Mouse (Mus musculus): Measurements from ENCODE around the gene Hltf. TPM values are rescaled to one million over a fixed set of nuclear protein-coding genes. Genes with fewer than 3 reads are reported as not detected.

Gene Hltf
- polyA plus RNA-seq, 1 experiment from 2014 or later: 21.8 TPM

DNA sequence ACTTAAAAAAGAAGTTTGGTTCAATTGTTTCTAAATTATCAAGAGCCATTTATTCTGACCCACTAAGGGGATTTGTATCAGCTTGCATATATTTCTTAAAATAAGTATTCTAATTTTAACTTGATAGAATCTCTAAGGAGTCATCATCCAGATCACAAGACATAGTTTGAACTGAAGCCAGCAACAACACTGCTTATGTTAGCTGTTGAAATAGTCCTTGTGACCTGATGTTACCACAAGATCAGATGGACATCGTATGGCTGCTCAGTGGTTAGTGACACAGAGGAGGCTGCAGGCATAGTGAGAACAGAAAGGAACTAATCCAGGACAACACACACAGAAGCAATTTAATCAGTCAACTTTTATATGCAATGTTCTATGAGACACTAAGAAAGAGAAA lies 75.1 kb downstream of the Hltf start:
- Histone ChIP-seq H3K4me3 (ENCODE audit: low read depth, low read length) (no peak overlapping the region), H3K9ac (ENCODE audit: low read depth, low read length) (no peak overlapping the region), H3K36me3 (ENCODE audit: control insufficient read depth, insufficient read depth, low read length) (peaks cover 31% of the 10 kb centered on the region), H3K27ac (ENCODE audit: low read depth, low read length) (peak overlapping the region; percentile 22; the same call in 1 of the 2 replicates), H3K4me1 (ENCODE audit: control insufficient read depth, insufficient read depth, low read length) (peaks cover 49% of the 10 kb centered on the region), H3K27me3 (ENCODE audit: control insufficient read depth, insufficient read depth, low read length) (no peaks in the 10 kb centered on the region), H3K4me2 (no peak overlapping the region), H3K9me3 (replicated peaks; ENCODE audit: control insufficient read depth, low read length) (no peaks in the 10 kb centered on the region)
- ATAC-seq (replicated peaks; ENCODE audit: insufficient number of reproducible peaks, low FRiP score, low TSS enrichment): no peak
- 82% methylated on average over 1 of the region's 1 CpGs for WGBS (ENCODE audit: insufficient replicate concordance)

DNA sequence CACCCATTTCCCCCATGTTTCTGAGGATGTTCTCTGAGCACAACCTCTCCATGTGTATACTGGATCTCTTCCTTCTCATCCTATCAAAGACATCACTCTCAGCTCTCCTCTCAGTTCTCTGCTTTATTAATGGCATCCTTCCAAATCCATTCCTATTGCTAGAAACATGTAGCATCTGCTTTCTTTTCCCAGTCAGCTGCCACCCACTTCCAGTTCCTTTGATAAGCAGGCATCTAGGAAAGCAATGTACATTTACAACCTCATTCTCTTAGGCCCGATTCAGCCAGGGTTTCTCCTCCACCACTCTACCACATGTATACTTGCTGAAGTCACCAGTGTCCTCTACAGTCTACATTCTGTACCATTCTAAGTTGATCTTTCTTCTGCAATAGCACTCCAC lies 76.1 kb downstream of the Hltf start:
- peak overlapping the region; percentile 58 for H3K27ac ChIP-seq (ENCODE audit: low read depth, low read length)
- H3K4me1 ChIP-seq (ENCODE audit: control insufficient read depth, insufficient read depth, low read length): peaks cover 49% of the 10 kb centered on the region

DNA sequence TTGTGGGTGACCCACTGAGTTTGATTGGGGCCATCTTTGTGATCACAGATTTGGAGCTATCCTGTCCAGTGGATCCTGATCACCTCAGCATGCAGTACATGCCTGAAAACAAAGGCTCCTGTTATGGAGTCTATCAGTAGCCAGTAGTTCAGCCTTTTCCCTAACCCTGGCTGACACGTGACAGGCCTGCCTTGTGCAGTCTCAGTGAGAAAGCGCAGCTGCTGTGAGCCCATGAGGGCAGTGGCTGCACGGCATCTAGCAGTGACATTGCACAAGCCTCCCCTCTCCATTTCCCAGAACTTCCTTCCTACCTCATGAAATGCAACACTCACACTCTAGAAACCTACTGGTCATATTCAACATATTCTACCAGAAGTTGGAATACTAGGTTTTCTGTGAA lies 76.9 kb downstream of the Hltf start:
- peaks cover 35% of the 10 kb centered on the region for H3K36me3 ChIP-seq (ENCODE audit: control insufficient read depth, insufficient read depth, low read length)
- peak overlapping the region; percentile 58 for H3K27ac ChIP-seq (ENCODE audit: low read depth, low read length)
- peaks cover 48% of the 10 kb centered on the region for H3K4me1 ChIP-seq (ENCODE audit: control insufficient read depth, insufficient read depth, low read length)
- H3K4me2 ChIP-seq: no peak overlapping the region
- 0 out of 2 replicates have a peak, but pooled peaks have one; percentile 17 for ATAC-seq (replicated peaks; ENCODE audit: insufficient number of reproducible peaks, low FRiP score, low TSS enrichment)
- no peak overlapping the region for H3K4me3 ChIP-seq (ENCODE audit: low read depth, low read length)
- no peak overlapping the region for H3K9ac ChIP-seq (ENCODE audit: low read depth, low read length)
- 42% methylated on average over 3 of the region's 3 CpGs for WGBS (ENCODE audit: insufficient replicate concordance)
- H3K27me3 ChIP-seq (ENCODE audit: control insufficient read depth, insufficient read depth, low read length): no peaks in the 10 kb centered on the region
- H3K9me3 ChIP-seq (replicated peaks; ENCODE audit: control insufficient read depth, low read length): no peaks in the 10 kb centered on the region

More for the DNA sequence above, 76.1 kb downstream of the Hltf start:
- H3K4me3 ChIP-seq (ENCODE audit: low read depth, low read length): no peak overlapping the region
- no peak for ATAC-seq (replicated peaks; ENCODE audit: insufficient number of reproducible peaks, low FRiP score, low TSS enrichment)
- 46% methylated on average over 1 of the region's 1 CpGs for WGBS (ENCODE audit: insufficient replicate concordance)
- H3K27me3 ChIP-seq (ENCODE audit: control insufficient read depth, insufficient read depth, low read length): no peaks in the 10 kb centered on the region
- H3K4me2 ChIP-seq: no peak overlapping the region
- no peaks in the 10 kb centered on the region for H3K9me3 ChIP-seq (replicated peaks; ENCODE audit: control insufficient read depth, low read length)
- no peak overlapping the region for H3K9ac ChIP-seq (ENCODE audit: low read depth, low read length)
- peaks cover 36% of the 10 kb centered on the region for H3K36me3 ChIP-seq (ENCODE audit: control insufficient read depth, insufficient read depth, low read length)

DNA sequence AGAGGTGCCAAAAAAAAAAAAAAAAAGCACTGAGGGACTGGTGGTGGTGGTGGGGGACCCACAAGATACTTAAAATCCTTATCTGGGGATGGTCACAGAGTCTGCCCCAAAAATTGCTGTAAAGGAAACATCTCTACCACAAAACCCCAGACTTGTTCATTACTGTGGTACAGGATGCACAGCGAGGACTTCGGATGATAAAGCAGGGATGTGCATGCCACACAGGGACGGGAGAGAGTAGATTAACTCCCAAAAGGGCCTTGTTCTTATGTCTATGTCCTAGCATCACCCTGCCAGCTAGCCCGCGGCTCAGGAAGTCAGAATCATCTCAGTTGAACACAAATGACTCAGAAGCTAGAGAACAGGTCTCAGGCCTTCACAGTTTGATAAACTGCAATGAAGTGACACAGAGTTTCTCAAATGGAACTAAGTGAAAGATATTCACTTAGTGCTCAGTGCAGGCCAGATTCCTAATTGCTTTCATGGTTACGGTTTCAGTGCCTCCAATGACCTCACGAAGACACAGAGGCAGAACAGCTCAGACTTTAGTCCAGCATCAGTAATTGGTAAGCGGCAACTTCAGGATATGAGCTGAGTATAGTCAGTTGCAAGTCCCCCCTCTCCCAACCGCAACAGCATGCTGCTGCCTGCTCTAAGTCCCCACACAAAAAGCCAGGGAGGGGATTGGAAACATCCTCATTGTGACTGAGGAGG lies 79.4 kb downstream of the Hltf start:
- Histone ChIP-seq H3K27me3 (ENCODE audit: control insufficient read depth, insufficient read depth, low read length) (no peaks in the 10 kb centered on the region), H3K4me1 (ENCODE audit: control insufficient read depth, insufficient read depth, low read length) (peaks cover 40% of the 10 kb centered on the region), H3K36me3 (ENCODE audit: control insufficient read depth, insufficient read depth, low read length) (peaks cover 28% of the 10 kb centered on the region), H3K27ac (ENCODE audit: low read depth, low read length) (no peak overlapping the region; the same call in 1 of the 2 replicates), H3K4me3 (ENCODE audit: low read depth, low read length) (no peak overlapping the region), H3K9me3 (replicated peaks; ENCODE audit: control insufficient read depth, low read length) (no peaks in the 10 kb centered on the region), H3K4me2 (no peak overlapping the region), H3K9ac (ENCODE audit: low read depth, low read length) (no peak overlapping the region)
- no peak for ATAC-seq (replicated peaks; ENCODE audit: insufficient number of reproducible peaks, low FRiP score, low TSS enrichment)
- 80% methylated on average over 9 of the region's 9 CpGs for WGBS (ENCODE audit: insufficient replicate concordance)

DNA sequence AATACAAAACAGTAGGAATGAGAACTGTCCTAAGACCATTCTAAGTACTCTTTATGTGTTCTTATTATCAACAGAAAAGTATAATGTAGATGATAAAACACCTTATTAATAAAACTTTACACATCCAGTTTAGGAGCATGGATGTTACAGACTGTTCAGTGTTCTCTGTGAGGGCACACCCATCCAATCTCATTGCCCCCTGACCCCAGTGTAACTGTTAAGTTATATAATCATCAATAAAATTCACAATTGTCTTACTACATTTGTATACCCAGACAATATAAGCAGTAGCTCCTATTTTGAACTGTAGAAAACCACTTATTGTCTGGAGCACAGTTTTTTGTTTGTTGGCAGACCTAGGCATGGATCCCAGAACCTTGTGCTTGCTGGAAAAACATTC lies 83.6 kb downstream of the Hltf start:
- peaks cover 36% of the 10 kb centered on the region for H3K4me1 ChIP-seq (ENCODE audit: control insufficient read depth, insufficient read depth, low read length)
- peaks cover 20% of the 10 kb centered on the region for H3K36me3 ChIP-seq (ENCODE audit: control insufficient read depth, insufficient read depth, low read length)
- peak overlapping the region; percentile 77 for H3K27ac ChIP-seq (ENCODE audit: low read depth, low read length)

DNA sequence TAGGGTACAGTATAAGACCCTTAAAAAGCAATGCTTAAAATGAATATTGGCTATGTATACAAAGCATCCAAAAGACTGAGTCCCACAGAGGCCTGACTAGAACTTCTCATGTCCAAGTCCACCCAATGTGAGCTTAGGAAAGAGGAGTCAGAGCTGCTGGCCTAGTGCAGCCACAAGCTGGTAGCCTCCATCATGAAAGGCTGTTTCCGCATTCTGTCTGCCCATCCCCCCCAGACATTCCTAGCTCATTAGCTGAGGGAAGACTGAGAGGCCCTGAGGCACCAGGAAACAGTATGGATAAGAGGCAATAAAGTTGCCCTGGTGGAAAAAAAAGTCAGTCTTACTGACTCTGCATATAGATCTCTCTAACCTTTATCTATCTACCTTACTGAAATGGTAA lies 84.1 kb downstream of the Hltf start:
- Histone ChIP-seq H3K4me1 (ENCODE audit: control insufficient read depth, insufficient read depth, low read length) (peaks cover 36% of the 10 kb centered on the region), H3K36me3 (ENCODE audit: control insufficient read depth, insufficient read depth, low read length) (peaks cover 17% of the 10 kb centered on the region), H3K27ac (ENCODE audit: low read depth, low read length) (peak overlapping the region; percentile 77), H3K4me3 (ENCODE audit: low read depth, low read length) (no peak overlapping the region), H3K9ac (ENCODE audit: low read depth, low read length) (peak overlapping the region; percentile 34; the same call in 1 of the 2 replicates), H3K27me3 (ENCODE audit: control insufficient read depth, insufficient read depth, low read length) (no peaks in the 10 kb centered on the region), H3K4me2 (no peak overlapping the region), H3K9me3 (replicated peaks; ENCODE audit: control insufficient read depth, low read length) (no peaks in the 10 kb centered on the region)
- no peak; the same call in 1 of the 2 replicates for ATAC-seq (replicated peaks; ENCODE audit: insufficient number of reproducible peaks, low FRiP score, low TSS enrichment)
- 4% methylated on average over 1 of the region's 1 CpGs for WGBS (ENCODE audit: insufficient replicate concordance)

More for the DNA sequence above, 83.6 kb downstream of the Hltf start:
- Histone ChIP-seq H3K9ac (ENCODE audit: low read depth, low read length) (peak overlapping the region; percentile 34; the same call in 1 of the 2 replicates), H3K4me3 (ENCODE audit: low read depth, low read length) (no peak overlapping the region), H3K27me3 (ENCODE audit: control insufficient read depth, insufficient read depth, low read length) (no peaks in the 10 kb centered on the region), H3K9me3 (replicated peaks; ENCODE audit: control insufficient read depth, low read length) (no peaks in the 10 kb centered on the region), H3K4me2 (no peak overlapping the region)
- ATAC-seq (replicated peaks; ENCODE audit: insufficient number of reproducible peaks, low FRiP score, low TSS enrichment): no peak

DNA sequence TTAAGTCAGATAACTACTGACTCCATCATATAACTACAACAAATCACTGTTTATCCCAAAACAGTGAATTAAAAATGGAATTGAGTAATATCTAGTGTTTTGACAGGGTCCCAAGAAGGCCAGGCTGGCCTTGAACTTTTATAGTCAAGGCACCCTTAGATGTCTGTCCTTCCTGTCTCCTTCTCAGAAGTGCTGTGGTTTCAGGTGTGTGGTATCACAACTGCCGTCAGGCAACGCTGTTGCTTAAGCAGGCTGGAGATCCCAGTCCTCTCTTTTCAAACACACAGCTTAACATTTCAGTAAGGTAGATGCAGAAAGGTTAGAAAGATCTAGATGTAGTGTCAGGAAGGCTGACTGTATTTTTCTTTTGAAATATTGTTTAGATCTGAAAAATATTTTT lies 84.5 kb downstream of the Hltf start:
- Histone ChIP-seq H3K4me3 (ENCODE audit: low read depth, low read length) (no peak overlapping the region), H3K4me1 (ENCODE audit: control insufficient read depth, insufficient read depth, low read length) (peaks cover 40% of the 10 kb centered on the region), H3K9me3 (replicated peaks; ENCODE audit: control insufficient read depth, low read length) (no peaks in the 10 kb centered on the region), H3K27me3 (ENCODE audit: control insufficient read depth, insufficient read depth, low read length) (no peaks in the 10 kb centered on the region), H3K4me2 (no peak overlapping the region), H3K27ac (ENCODE audit: low read depth, low read length) (peak overlapping the region; percentile 77), H3K9ac (ENCODE audit: low read depth, low read length) (0 out of 2 replicates have a peak overlapping the region, but pooled peaks have one; percentile 34), H3K36me3 (ENCODE audit: control insufficient read depth, insufficient read depth, low read length) (peaks cover 17% of the 10 kb centered on the region)
- WGBS (ENCODE audit: insufficient replicate concordance): 48% methylated on average over 2 of the region's 2 CpGs
- no peak for ATAC-seq (replicated peaks; ENCODE audit: insufficient number of reproducible peaks, low FRiP score, low TSS enrichment)

DNA sequence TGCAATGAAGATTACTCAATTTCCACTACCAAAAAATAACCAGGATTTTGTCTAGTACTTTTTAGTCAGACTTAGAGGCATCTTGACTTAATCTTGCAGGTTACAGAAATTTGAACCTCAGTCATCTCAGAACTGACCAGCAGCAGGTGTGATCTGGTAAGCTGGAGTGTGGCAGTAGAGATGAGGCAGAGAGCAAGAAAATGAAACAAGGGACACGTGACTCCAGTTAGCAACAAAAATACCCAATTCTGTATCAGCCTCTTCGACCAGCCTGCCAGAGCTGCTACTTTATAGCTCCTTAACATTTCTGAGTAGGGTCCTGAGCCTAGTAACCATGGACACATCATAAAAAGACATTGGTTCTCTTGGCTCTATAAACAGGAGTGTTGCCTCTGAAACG lies 85.0 kb downstream of the Hltf start:
- Histone ChIP-seq H3K4me3 (ENCODE audit: low read depth, low read length) (no peak overlapping the region), H3K9me3 (replicated peaks; ENCODE audit: control insufficient read depth, low read length) (no peaks in the 10 kb centered on the region), H3K36me3 (ENCODE audit: control insufficient read depth, insufficient read depth, low read length) (peaks cover 13% of the 10 kb centered on the region), H3K27me3 (ENCODE audit: control insufficient read depth, insufficient read depth, low read length) (no peaks in the 10 kb centered on the region), H3K4me2 (no peak overlapping the region), H3K27ac (ENCODE audit: low read depth, low read length) (0 out of 2 replicates have a peak overlapping the region, but pooled peaks have one; percentile 46), H3K9ac (ENCODE audit: low read depth, low read length) (no peak overlapping the region), H3K4me1 (ENCODE audit: control insufficient read depth, insufficient read depth, low read length) (peaks cover 39% of the 10 kb centered on the region)
- ATAC-seq (replicated peaks; ENCODE audit: insufficient number of reproducible peaks, low FRiP score, low TSS enrichment): no peak
- WGBS (ENCODE audit: insufficient replicate concordance): 50% methylated on average over 3 of the region's 3 CpGs

DNA sequence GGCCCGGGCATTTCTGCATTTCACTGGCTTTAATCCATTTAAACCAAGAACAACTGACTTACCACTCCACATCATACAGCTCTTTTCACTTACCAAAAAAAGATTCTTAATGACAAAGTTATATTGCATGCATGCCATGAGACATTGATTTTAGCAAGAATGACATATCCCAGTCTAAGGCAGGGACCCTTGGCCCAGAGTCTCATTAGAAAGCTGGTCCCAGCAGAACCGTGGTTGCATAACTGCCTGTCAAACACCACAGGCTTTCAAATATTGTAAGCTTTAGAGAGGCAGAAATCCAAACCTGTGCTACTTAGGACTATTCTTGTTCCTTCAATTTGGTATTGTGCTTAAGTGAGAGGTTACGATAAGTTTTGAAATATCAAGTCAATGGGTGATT lies 86.1 kb downstream of the Hltf start:
- Histone ChIP-seq H3K4me1 (ENCODE audit: control insufficient read depth, insufficient read depth, low read length) (peaks cover 45% of the 10 kb centered on the region), H3K27me3 (ENCODE audit: control insufficient read depth, insufficient read depth, low read length) (no peaks in the 10 kb centered on the region), H3K4me2 (no peak overlapping the region), H3K36me3 (ENCODE audit: control insufficient read depth, insufficient read depth, low read length) (peaks cover 11% of the 10 kb centered on the region; the same call in 1 of the 2 replicates), H3K27ac (ENCODE audit: low read depth, low read length) (no peak overlapping the region), H3K9ac (ENCODE audit: low read depth, low read length) (0 out of 2 replicates have a peak overlapping the region, but pooled peaks have one; percentile 50), H3K4me3 (ENCODE audit: low read depth, low read length) (no peak overlapping the region), H3K9me3 (replicated peaks; ENCODE audit: control insufficient read depth, low read length) (no peaks in the 10 kb centered on the region)
- no peak for ATAC-seq (replicated peaks; ENCODE audit: insufficient number of reproducible peaks, low FRiP score, low TSS enrichment)
- 68% methylated on average over 3 of the region's 3 CpGs for WGBS (ENCODE audit: insufficient replicate concordance)

All from heart, embryonic 11.5 days (tissue).